7 mouse cellular contexts compared by ENCODE assay signal in genomic region chr17:84956441-84956840, GRCm38 (mm10). TPM values are rescaled to one million over a fixed set of nuclear protein-coding genes. Genes with fewer than 3 reads are reported as not detected.
DNase-seq lines count a peak whose midpoint lies in the region; ATAC-seq and TF ChIP-seq lines count a peak whose summit lies in the region.

Ppm1b (plus strand) TSS chr17:84956741.

- H3K4me3 ChIP-seq in embryonic fibroblast, embryonic 13.5 days (ENCODE audit: insufficient read depth, low read length), result peak within 1 kb of the TSS; percentile 38
- H3K4me3 ChIP-seq in neural tube, embryonic 12.5 days, result peak within 1 kb of the TSS; percentile 98

- no peak for DNase-seq in thymus, postnatal 0 days (ENCODE audit: low spot score)
- DNase-seq in thymus, postnatal 14 days, result no peak
- no peak for DNase-seq in heart, postnatal 10 days
- DNase-seq in left cerebral cortex, postnatal 25 days (ENCODE audit: low spot score in 2 of 2), result no peak

- ATAC-seq in neural tube, embryonic 12.5 days (ENCODE audit: low FRiP score, low read depth), result no peak
- ATAC-seq in frontal cortex, adult (ENCODE audit: low TSS enrichment), result no peak

- H3K27ac ChIP-seq in embryonic fibroblast, embryonic 13.5 days (ENCODE audit: insufficient read depth, low read length), result peak within 1 kb of the TSS; percentile 19
- peak within 1 kb of the TSS; percentile 70 for H3K27ac ChIP-seq in neural tube, embryonic 12.5 days

- H3K4me1 ChIP-seq in embryonic fibroblast, embryonic 13.5 days (ENCODE audit: control insufficient read depth, insufficient read depth, low read length), result peaks cover 2% of the 10 kb centered on the region; the same call in 1 of the 2 replicates
- peaks cover 20% of the 10 kb centered on the region for H3K4me1 ChIP-seq in neural tube, embryonic 12.5 days

- no peak for TF ChIP-seq POLR2A in embryonic fibroblast, embryonic 13.5 days (IDR thresholded peaks at IDR 0.05; ENCODE audit: low read depth, low read length)

- intact Hi-C loops in heart, postnatal 10 days (cut with DNase I), result loop anchor here (5.0 kb wide), 2 partner anchors 79 to 136 kb away; partner anchors contain the start of genes Camkmt and Prepl
- intact Hi-C loops in left cerebral cortex, postnatal 25 days (cut with DNase I), result loop anchor here (2.0 to 5.0 kb wide), 2 partner anchors 79 to 134 kb away; partner anchors contain the start of genes Camkmt and Prepl

- no peaks in the 10 kb centered on the region for H3K36me3 ChIP-seq in neural tube, embryonic 12.5 days

- no peak for TF ChIP-seq CTCF in embryonic fibroblast, embryonic 13.5 days (IDR thresholded peaks at IDR 0.05; ENCODE audit: borderline replicate concordance, insufficient read depth, low read length)

- H3K27me3 ChIP-seq in neural tube, embryonic 12.5 days (replicated peaks), result no peaks in the 10 kb centered on the region

- H3K9me3 ChIP-seq in neural tube, embryonic 12.5 days, result no peaks in the 10 kb centered on the region

- H3K9ac ChIP-seq in neural tube, embryonic 12.5 days, result peak within 1 kb of the TSS; percentile 49

- peak within 1 kb of the TSS; percentile 69 for H3K4me2 ChIP-seq in neural tube, embryonic 12.5 days (replicated peaks)

- 33% methylated on average over 9 of the region's 9 CpGs for WGBS in neural tube, embryonic 12.5 days

RNA-seq across cellular contexts. Expression of gene Ppm1b, which starts in this region (rescaled TPM):
- polyA plus RNA-seq in thymus, postnatal 0 days (2015; fragmentation: Nextera tagmentation; extraction: Ambion mirVana), result 61.0 and 72.9 TPM in 2 replicates
- polyA plus RNA-seq in embryonic fibroblast, embryonic 13.5 days (2011; ENCODE audit: insufficient read length, low read depth, missing spikeins), result 56.9 and 63.1 TPM in 2 replicates
- total RNA-seq in heart, postnatal 10 days (2021), result 10 to 100 TPM; 88.4 to 88.8 TPM
- 100 to 1,000 TPM; 151 to 152 TPM for total RNA-seq in left cerebral cortex, postnatal 25 days (2021)
- 116 and 122 TPM in 2 replicates for polyA plus RNA-seq in neural tube, embryonic 12.5 days (2016; fragmentation: Nextera tagmentation; extraction: Ambion mirVana)
